Mouse (Mus musculus): Measurements from ENCODE around the gene Rpap3.

GRCm38 (mm10) chr15:97750697-97751096 lies 45.1 kb upstream of the Rpap3 start:
- no peak for TF ChIP-seq CTCF (IDR thresholded peaks at IDR 0.05; ENCODE audit: low read depth, low read length)
- no peak for TF ChIP-seq POLR2A (IDR thresholded peaks at IDR 0.05; ENCODE audit: insufficient read depth, low read length)

Measured in ES-Bruce4 (cell line).